Mouse (Mus musculus): ENCODE measurements around the gene Dbndd2.

DNA sequence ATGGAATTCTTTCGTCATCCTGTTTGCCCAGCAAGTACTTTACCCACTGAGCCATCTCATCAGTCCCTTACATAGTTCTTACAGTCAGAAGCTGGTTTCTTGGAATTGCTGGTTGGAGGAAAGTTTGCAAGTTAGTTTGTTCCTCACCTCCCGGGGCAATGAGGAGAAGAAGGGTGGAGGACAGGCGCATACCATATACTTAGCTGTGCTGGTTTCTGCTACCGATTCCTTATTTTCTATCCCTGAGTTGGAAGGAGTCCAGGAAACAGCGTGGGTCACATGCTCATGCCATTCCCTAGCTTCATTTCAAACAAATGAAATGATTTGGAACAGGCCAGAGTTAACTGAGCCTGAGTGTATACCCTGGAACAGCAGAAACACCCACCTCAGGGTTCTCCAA lies 37.0 kb upstream of the Dbndd2 start:
- TF ChIP-seq EP300 (IDR thresholded peaks at IDR 0.05), result peak; percentile 13; the same call in 1 of the 2 replicates
- TF ChIP-seq CTCF (IDR thresholded peaks at IDR 0.05), result no peak
